Mouse (Mus musculus) testis, adult 2 months (tissue): ENCODE results near the gene Polr2c.

Experiments
- CTCF ChIP-seq: fragments of 200-500 bp; IDR thresholded peaks from 2 replicates; pipeline ENCODE4 v1.5.1; 2012; ENCODE audit warnings: low read depth, mild to moderate bottlenecking, inconsistent platforms, low read length, moderate library complexity; ENCODE audit not compliant: control insufficient read depth, insufficient read depth, insufficient replicate concordance
- POLR2A ChIP-seq: fragments of 200-500 bp; IDR thresholded peaks from 2 replicates; pipeline ENCODE4 v1.6.1; 2012; ENCODE audit warnings: low read depth, mild to moderate bottlenecking, inconsistent platforms, low read length, moderate library complexity; ENCODE audit not compliant: control insufficient read depth

- no peak for TF ChIP-seq POLR2A
- no peak for TF ChIP-seq CTCF
Observed at GRCm38 (mm10) chr8:94825170-94825569, 32.1 kb upstream of the Polr2c start.
